Mouse (Mus musculus): ENCODE results near the gene Ddx1. TPM values are rescaled to one million over a fixed set of nuclear protein-coding genes. Genes with fewer than 3 reads are reported as not detected.

Gene Ddx1
- 100 to 1,000 TPM; 128 to 135 TPM for total RNA-seq (2021)
- long read RNA-seq, experiment 1, full-length matches to known transcripts = 275 of 310 reads
- long read RNA-seq, experiment 1, partial matches to known transcripts = 15 of 310 reads
- long read RNA-seq, experiment 1, other reads (novel, unspliced or antisense) = 20 of 310 reads
- long read RNA-seq, experiment 2, full-length matches to known transcripts = 213 of 234 reads
- long read RNA-seq, experiment 2, partial matches to known transcripts = 7 of 234 reads
- long read RNA-seq, experiment 2, other reads (novel, unspliced or antisense) = 14 of 234 reads

GRCm38 (mm10) chr12:13248691-13249572, at the start of gene Ddx1:
Ddx1 (minus strand) TSS chr12:13249213.
- DNase-seq (ENCODE audit: low spot score in 2 of 2) = peak; percentile 83 to 86
- intact Hi-C loops (cut with DNase I) = no loop called here

DNA sequence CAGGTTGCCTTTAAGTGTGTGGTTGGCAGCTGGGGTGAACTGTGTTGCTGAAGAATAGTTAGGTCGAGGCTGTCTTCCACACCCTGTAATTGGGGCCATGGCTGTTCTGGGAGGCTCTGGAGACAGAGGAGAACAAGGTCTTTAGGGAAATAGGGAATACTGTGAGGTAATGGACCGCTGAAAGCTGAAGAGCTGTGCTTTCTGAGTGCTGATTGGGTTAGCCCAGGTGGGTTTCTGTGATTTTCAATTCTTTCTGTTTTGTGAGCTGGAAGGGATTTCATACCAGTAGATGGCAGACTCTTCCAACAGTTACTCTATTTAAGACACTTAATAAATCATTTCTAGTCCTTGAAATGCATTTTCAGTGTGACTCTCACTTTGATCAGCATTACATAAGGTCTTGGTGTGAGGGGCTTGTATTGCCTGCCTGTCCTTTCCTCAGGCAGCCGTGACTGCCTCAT, 44.4 kb upstream of the Ddx1 start:
- peak in 1 of 2 experiments; percentile 17 for DNase-seq (ENCODE audit: low spot score in 2 of 2)
- intact Hi-C loops (cut with DNase I) = loop anchor here (10.0 kb wide), 1 partner anchor 861 kb away; the partner anchor contains the start of gene Fam84a

DNA sequence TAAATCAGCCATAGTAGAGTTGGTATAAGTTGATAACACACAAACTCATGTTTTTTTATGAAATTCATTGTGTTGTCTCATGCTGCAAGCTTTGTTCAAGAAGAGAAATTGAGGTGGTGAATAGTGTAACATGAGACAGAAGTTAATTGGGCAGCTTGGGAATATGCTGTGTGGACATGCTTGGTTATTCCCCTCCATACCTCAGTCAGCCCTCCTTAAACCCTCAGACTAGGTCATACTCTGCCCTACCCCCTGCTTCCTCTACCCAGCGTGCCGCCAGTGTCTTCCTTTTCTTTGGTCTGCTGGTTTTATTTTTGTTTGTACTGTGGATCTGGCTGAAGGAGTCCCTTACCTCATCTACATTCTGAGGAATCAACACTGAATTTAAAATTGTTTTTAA, 42.4 kb upstream of the Ddx1 start:
- intact Hi-C loops (cut with DNase I) = loop anchor here (10.0 kb wide), 1 partner anchor 863 kb away; the partner anchor contains the start of gene Fam84a
- DNase-seq (ENCODE audit: low spot score in 2 of 2) = no peak

- no peak for DNase-seq (ENCODE audit: low spot score in 2 of 2)
- intact Hi-C loops (cut with DNase I) = no loop called here
Observed at GRCm38 (mm10) chr12:13269570-13270390, 20.8 kb upstream of the Ddx1 start.

DNA sequence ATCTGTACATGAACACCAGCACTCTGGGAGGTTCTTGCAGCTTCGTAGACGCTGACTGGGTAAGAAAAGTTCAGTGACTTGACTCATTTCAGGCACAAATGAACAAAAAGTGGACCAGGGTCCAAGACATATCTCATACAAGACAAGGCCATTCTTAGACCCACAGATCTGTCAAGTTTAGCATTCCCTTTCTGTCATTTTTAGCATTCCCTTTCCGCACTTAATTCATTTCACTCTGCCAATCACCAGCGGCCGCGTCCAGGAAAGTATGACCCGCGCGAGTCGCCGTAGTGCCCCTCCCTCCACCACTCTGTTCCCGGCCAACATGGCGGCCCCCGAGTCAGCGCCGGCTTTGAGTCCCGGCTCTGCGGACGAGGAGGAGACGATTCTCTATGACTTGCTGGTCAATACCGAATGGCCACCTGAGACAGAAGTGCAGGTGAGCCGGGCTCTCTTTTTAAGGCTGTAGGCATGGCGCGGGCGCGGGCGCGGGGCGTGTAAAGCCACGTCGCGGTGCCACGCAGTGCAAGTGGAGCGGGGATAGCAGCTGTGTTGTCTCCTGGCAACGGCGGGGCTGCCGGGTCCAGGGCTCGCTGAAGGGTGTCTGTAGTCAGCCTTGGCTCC, 19.9 kb upstream of the Ddx1 start, which contains the start of gene Nbas:
TSS of gene Nbas (plus strand) at position 308 of the 624 bp plus-strand sequence.
- peak; percentile 80 to 88 for DNase-seq (ENCODE audit: low spot score in 2 of 2)
- intact Hi-C loops (cut with DNase I) = no loop called here

- intact Hi-C loops (cut with DNase I) = no loop called here
- no peak for DNase-seq (ENCODE audit: low spot score in 2 of 2)
Observed at GRCm38 (mm10) chr12:13268412-13268811, 19.4 kb upstream of the Ddx1 start.

- intact Hi-C loops (cut with DNase I) = no loop called here
- no peak for DNase-seq (ENCODE audit: low spot score in 2 of 2)
Observed at GRCm38 (mm10) chr12:13255701-13256100, 6.7 kb upstream of the Ddx1 start.

GRCm38 (mm10) chr12:13255068-13255467, 6.1 kb upstream of the Ddx1 start:
- no peak for DNase-seq (ENCODE audit: low spot score in 2 of 2)
- intact Hi-C loops (cut with DNase I) = no loop called here

DNA sequence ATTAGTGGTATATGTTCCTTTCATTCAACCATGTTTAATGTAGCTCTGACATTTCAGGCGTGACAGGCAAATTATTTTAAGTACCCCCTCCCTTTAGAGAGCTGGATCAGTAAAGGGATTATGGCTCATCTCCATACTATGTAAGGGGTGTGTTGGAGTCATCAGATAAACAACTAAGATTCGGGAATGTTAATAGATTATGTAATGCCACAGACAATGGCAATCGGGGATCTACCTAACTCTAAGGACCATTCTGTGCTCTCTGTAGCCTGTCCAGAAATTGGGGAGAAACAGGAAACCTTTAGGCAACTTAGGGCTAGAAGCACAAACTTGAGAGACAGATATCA, 533 bp upstream of the Ddx1 start:
- DNase-seq (ENCODE audit: low spot score in 2 of 2) = no peak
- intact Hi-C loops (cut with DNase I) = no loop called here

DNA sequence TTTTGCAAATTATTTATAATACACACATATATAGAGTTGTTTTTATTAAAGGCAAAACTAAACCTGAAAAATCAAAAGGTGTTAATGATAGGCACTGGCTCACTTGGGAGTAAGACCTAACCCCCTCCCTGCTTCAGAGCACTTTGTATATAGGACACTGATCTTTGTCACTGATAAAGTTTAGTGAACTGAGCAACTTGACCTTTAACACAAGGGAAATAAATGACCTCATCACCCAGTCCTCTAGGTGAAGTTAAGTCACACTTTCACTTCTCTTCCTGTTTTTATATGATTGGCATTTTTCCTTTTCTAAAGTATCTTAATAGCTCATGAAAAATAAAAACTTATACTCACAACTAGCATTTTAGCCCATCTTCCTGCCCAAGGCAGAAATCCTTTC, 6.6 kb downstream of the Ddx1 start:
- no peak for DNase-seq (ENCODE audit: low spot score in 2 of 2)

DNA sequence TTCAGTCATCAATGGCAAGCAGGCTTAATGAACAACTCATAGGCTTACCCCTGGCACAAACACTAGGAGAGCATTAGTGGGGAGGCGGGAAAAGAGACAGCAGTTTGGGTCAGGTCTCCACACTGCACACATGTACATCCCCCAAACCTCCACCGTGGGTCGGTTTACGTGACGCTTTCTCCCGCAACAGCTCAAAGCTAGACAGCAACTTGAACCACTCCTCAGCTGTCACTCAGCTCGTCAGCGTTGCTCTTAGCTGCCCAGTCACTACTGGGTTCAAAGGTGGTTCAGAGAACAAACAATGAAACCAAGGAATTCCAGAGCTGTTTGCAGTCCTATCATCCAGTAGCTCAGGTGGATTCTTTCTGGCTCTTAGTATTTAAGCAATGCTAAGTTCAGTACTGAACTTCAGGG, 30.9 kb downstream of the Ddx1 start:
- DNase-seq (ENCODE audit: low spot score in 2 of 2) = no peak
- intact Hi-C loops (cut with DNase I) = loop anchor here (5.0 to 10.0 kb wide), 2 partner anchors 433 to 896 kb away; no protein-coding TSS in a partner anchor

More for the DNA sequence above, 6.6 kb downstream of the Ddx1 start:
- intact Hi-C loops (cut with DNase I) = loop anchor here (2.0 kb wide), 1 partner anchor 14 kb away; no protein-coding TSS in a partner anchor

GRCm38 (mm10) chr12:13217568-13217967, 31.4 kb downstream of the Ddx1 start:
- intact Hi-C loops (cut with DNase I) = loop anchor here (5.0 to 10.0 kb wide), 2 partner anchors 433 to 895 kb away; no protein-coding TSS in a partner anchor
- DNase-seq (ENCODE audit: low spot score in 2 of 2) = no peak

- no peak for DNase-seq (ENCODE audit: low spot score in 2 of 2)
- intact Hi-C loops (cut with DNase I) = loop anchor here (5.0 to 10.0 kb wide), 2 partner anchors 432 to 894 kb away; no protein-coding TSS in a partner anchor
Observed at GRCm38 (mm10) chr12:13216501-13217103, 32.4 kb downstream of the Ddx1 start.

DNA sequence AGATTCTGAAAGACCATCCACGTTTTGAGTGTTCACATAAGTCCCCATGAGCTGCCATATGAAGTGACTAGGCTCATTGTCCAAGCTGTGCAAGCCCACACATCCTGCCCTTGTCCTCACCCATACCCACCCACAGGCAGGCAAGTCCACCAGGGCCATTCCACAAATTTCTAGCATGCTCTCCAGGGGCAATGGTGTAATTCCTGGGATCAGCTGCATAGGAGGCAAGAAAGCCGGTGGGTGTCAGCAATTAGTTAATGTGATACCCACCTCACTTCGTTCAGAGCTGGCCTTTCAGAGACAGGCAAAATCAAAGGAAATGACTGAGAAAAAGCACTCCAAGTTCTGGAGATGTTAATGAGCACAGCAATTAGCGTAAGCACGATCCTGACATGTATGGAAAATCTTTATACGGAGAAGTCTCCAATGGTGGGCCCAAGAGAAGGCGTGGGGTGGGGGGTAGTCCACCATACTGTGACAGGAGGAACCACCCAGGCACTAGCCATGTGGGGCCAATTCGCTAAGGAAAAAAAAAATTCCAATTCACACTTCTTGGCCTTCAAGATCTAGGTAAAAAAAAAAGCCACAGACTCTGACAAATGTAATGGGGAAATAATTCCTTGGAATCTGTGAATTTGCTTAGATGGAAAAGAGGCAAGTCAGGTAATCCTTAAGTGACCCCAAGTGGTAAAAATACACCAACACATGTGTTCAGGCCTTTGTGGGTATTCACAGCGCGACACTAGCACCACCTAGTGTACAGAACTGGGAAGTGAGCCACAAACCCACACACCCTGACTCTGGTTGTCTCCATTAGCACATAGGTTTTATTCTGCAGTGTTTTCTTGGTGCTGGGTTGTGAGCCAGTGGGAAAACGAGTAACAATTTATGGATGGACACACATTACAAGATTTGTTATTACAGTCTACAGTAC, 34.4 kb downstream of the Ddx1 start:
- intact Hi-C loops (cut with DNase I) = loop anchor here (1.0 to 10.0 kb wide), 7 partner anchors 72 to 892 kb away; partner anchors contain the start of gene Mycn
- peak; percentile 96 for DNase-seq (ENCODE audit: low spot score in 2 of 2)

DNA sequence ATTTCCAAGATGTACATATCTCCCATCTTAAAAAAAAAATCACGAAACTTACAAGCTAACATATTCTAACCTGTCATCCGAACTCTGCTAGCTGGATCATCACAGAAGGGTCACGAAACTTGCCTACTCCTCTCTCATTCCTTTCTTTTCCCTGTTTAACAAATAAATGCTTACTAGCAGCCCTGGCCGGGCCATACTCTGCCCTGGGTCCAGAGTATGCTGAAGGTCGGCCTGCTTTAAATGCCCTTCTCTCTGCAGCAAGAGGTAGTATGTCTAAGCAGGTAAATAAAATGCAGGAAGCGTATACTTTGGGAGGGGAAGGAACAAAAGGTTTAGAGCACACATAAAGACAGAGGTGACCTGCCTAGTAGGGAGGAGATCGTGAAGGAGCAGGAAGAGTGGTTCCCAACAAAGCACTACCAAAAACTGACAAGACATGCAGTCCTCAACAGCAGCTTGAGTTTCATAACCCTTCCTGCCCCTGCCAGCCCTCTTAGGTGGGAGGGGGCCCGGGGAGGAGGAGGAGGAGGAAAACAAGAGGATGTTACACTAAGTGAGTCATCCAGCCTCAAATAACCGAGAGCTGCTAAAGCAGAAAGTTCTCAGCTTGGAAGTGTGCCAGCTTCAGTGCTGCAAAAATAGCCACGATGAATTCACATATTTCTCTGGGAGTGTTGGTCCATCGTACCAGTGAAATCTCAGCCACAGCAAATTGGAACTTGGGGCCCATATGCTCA, 37.1 kb downstream of the Ddx1 start:
- intact Hi-C loops (cut with DNase I) = loop anchor here (5.0 to 10.0 kb wide), 4 partner anchors 70 to 590 kb away; no protein-coding TSS in a partner anchor
- peak; percentile 90 to 92 for DNase-seq (ENCODE audit: low spot score in 2 of 2)

DNA sequence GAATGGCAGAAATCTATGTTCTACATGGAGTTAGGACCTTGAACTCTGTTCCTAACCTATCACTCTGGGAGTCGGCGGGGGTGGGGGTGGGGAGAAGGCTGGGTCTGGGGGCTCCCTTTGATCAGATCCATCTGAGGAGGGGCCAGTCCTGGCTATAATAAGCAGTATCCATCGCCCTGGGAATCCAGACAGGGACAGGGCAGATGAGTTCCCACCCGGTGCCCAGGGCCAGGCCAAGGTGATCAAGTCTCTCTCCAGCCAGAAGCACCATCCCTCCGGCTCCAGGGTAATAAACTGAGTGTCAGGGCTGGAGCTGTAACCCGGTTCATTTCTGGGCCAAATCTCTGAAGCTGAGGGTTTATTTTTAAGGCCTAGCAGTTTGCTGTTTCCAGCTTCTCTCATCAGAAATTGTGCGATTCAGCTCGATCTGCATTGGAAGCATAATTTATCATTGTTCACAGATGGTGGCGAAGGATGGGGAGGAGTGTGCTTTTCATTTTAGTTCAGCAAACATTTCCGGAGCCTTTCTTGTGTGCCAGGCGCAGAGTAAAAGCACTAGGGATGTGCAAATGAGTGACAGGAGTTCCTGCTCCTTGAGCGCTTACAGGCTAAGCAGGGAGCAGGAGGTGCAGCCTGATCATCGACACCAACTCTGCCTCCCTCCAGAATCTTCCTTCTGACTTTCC, 39.2 kb downstream of the Ddx1 start:
- intact Hi-C loops (cut with DNase I) = loop anchor here (5.0 to 10.0 kb wide), 5 partner anchors 68 to 588 kb away; no protein-coding TSS in a partner anchor
- DNase-seq (ENCODE audit: low spot score in 2 of 2) = peak; percentile 66 to 67
